Mouse (Mus musculus) adrenal gland, adult (tissue): ENCODE measurements around the gene Mrpl23.

Experiments
- DNase-seq, 2 experiments: peaks; one replicate each; pipeline ENCODE4 v3.0.0; 2022 to 2023; ENCODE audit warnings: low spot score in 1 of 2; ENCODE audit not compliant: inconsistent age in 2 of 2

The Mrpl23 gene

GRCm38 (mm10) chr7:142550935-142551373, 18.5 kb downstream of the Mrpl23 start:
- DNase-seq: no peak

GRCm38 (mm10) chr7:142551691-142552090, 19.2 kb downstream of the Mrpl23 start:
- DNase-seq: no peak

GRCm38 (mm10) chr7:142552591-142553416, 20.3 kb downstream of the Mrpl23 start:
- DNase-seq: no peak

- DNase-seq: no peak
Observed at GRCm38 (mm10) chr7:142553417-142554335, 21.2 kb downstream of the Mrpl23 start.

GRCm38 (mm10) chr7:142554625-142555024, 22.1 kb downstream of the Mrpl23 start:
- DNase-seq: no peak

- DNase-seq: no peak
Observed at GRCm38 (mm10) chr7:142555366-142556088, 23.0 kb downstream of the Mrpl23 start.

GRCm38 (mm10) chr7:142556089-142556476, 23.6 kb downstream of the Mrpl23 start:
- no peak for DNase-seq

- no peak for DNase-seq
Observed at GRCm38 (mm10) chr7:142557696-142558095, 25.2 kb downstream of the Mrpl23 start.

GRCm38 (mm10) chr7:142558511-142559146, 26.1 kb downstream of the Mrpl23 start:
- no peak for DNase-seq

- no peak for DNase-seq
Observed at GRCm38 (mm10) chr7:142559651-142560175, 27.2 kb downstream of the Mrpl23 start.

GRCm38 (mm10) chr7:142560942-142561855, 28.7 kb downstream of the Mrpl23 start:
- DNase-seq: no peak

GRCm38 (mm10) chr7:142561856-142562404, 29.4 kb downstream of the Mrpl23 start:
- no peak for DNase-seq

- DNase-seq: no peak
Observed at GRCm38 (mm10) chr7:142563168-142563567, 30.7 kb downstream of the Mrpl23 start.

GRCm38 (mm10) chr7:142564955-142565643, 32.6 kb downstream of the Mrpl23 start:
- DNase-seq: no peak

GRCm38 (mm10) chr7:142566512-142566911, 34.0 kb downstream of the Mrpl23 start:
- DNase-seq: no peak

GRCm38 (mm10) chr7:142568985-142569384, 36.5 kb downstream of the Mrpl23 start:
- no peak for DNase-seq

- DNase-seq: no peak
Observed at GRCm38 (mm10) chr7:142570565-142570964, 38.1 kb downstream of the Mrpl23 start.

- DNase-seq: peak in 1 of 2 experiments; percentile 5
Observed at GRCm38 (mm10) chr7:142571458-142572220, 39.2 kb downstream of the Mrpl23 start.
